In the genomic region with DNA sequence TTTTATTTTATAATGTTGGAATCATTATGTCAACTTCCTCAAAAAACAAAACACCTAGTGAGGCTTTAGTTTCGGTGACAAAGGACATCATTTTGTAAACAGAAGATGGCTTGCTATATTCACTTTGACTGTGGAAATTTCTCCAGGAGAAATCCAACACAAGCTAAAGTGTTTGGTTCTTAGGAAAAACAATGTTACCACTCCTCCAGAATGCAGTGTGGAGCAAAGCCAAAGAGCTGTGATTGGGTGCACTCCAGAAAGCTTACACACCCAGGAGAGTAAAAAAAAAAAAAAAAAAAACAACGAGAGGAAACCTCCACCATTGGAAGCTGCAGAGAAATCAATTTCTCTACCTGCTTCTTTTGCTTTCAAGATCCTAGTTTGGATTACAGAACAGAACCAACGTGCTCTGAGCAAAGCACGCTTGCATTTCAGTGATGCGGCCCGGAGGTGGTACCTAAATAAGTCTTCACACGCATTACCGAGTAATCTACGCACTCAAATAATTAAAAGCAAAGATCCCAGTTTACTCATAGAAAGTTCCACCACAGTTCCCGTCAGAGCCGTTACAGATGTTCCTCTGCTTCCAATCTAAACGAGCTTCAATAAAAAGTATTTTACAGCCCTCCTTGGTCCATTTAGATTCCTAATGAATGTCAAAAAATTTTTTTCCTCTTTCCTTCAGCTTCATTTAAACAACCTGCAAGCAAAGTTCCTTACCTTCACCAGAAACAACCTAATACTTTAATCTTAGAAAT, we compare ENCODE assay signal across 28 mouse cellular contexts.
DNase-seq lines count a peak whose midpoint lies in the region; ATAC-seq lines count a peak whose summit lies in the region.
"Had no signal": no experiment of that assay in that cellular context is flagged by ENCODE, and none has a peak within 500 bp of the region (broad histone marks: within the 10 kb centered on the region; RNA-seq: fewer than 3 reads in every experiment).

No protein-coding gene starts in this region.

- no peaks in the 10 kb centered on the region for H3K36me3 ChIP-seq in limb, embryonic 12.5 days
- H3K36me3 ChIP-seq in limb, embryonic 10.5 days: no peaks in the 10 kb centered on the region
- H3K36me3 ChIP-seq in limb, embryonic 13.5 days: no peaks in the 10 kb centered on the region
- H3K36me3 ChIP-seq: embryonic facial prominence, embryonic 10.5 days; embryonic facial prominence, embryonic 13.5 days; forebrain, embryonic 12.5 days; hindbrain, embryonic 10.5 days; hindbrain, embryonic 13.5 days; intestine, embryonic 15.5 days had no signal

- intact Hi-C loops in heart, postnatal 10 days (cut with DNase I): no loop called here

- no peak overlapping the region for H3K4me3 ChIP-seq in limb, embryonic 12.5 days (replicated peaks)
- no peak overlapping the region for H3K4me3 ChIP-seq in limb, embryonic 10.5 days
- peak overlapping the region; percentile 15 for H3K4me3 ChIP-seq in limb, embryonic 13.5 days
- H3K4me3 ChIP-seq: embryonic facial prominence, embryonic 10.5 days; embryonic facial prominence, embryonic 13.5 days; erythroblast, embryonic 14.5 days; forebrain, embryonic 12.5 days; gastrocnemius, adult 2 months; hindbrain, embryonic 10.5 days; hindbrain, embryonic 13.5 days; intestine, embryonic 15.5 days had no signal

- ATAC-seq in limb, embryonic 12.5 days (ENCODE audit: insufficient number of reproducible peaks, insufficient read depth, low FRiP score, low TSS enrichment, low read depth): no peak; the same call in 1 of the 2 replicates
- ATAC-seq in limb, embryonic 13.5 days (ENCODE audit: low FRiP score, low read depth): peak; percentile 57; the same call in 1 of the 2 replicates
- ATAC-seq: activated CD4-positive, CD25-positive, alpha-beta regulatory T cell, adult 4 months; forebrain, embryonic 16.5 days; hindbrain, embryonic 16.5 days; intestine, embryonic 15.5 days had no signal

- H3K9ac ChIP-seq in limb, embryonic 12.5 days (replicated peaks): no peak overlapping the region
- H3K9ac ChIP-seq in limb, embryonic 13.5 days: no peak overlapping the region
- H3K9ac ChIP-seq: embryonic facial prominence, embryonic 13.5 days; forebrain, embryonic 12.5 days; hindbrain, embryonic 13.5 days; intestine, embryonic 15.5 days had no signal

- no peaks in the 10 kb centered on the region for H3K9me3 ChIP-seq in limb, embryonic 12.5 days
- H3K9me3 ChIP-seq in limb, embryonic 10.5 days (replicated peaks): no peaks in the 10 kb centered on the region
- no peaks in the 10 kb centered on the region for H3K9me3 ChIP-seq in limb, embryonic 13.5 days
- H3K9me3 ChIP-seq: embryonic facial prominence, embryonic 10.5 days; embryonic facial prominence, embryonic 13.5 days; forebrain, embryonic 12.5 days; hindbrain, embryonic 10.5 days; hindbrain, embryonic 13.5 days; intestine, embryonic 15.5 days had no signal

- H3K4me2 ChIP-seq in limb, embryonic 12.5 days: peak overlapping the region; percentile 43
- H3K4me2 ChIP-seq in limb, embryonic 13.5 days (replicated peaks): peak overlapping the region; percentile 53
- H3K4me2 ChIP-seq: embryonic facial prominence, embryonic 13.5 days; forebrain, embryonic 12.5 days; heart, embryonic 11.5 days; hindbrain, embryonic 13.5 days; intestine, embryonic 15.5 days had no signal

- peaks cover 6% of the 10 kb centered on the region; the same call in 1 of the 2 replicates for H3K4me1 ChIP-seq in limb, embryonic 12.5 days (replicated peaks)
- no peaks in the 10 kb centered on the region for H3K4me1 ChIP-seq in limb, embryonic 10.5 days
- H3K4me1 ChIP-seq in limb, embryonic 13.5 days: peaks cover 7% of the 10 kb centered on the region; the same call in 1 of the 2 replicates
- H3K4me1 ChIP-seq: embryonic facial prominence, embryonic 10.5 days; embryonic facial prominence, embryonic 13.5 days; hindbrain, embryonic 10.5 days; intestine, embryonic 15.5 days had no signal

- no peak overlapping the region for H3K27ac ChIP-seq in limb, embryonic 12.5 days
- no peak overlapping the region for H3K27ac ChIP-seq in limb, embryonic 10.5 days
- H3K27ac ChIP-seq in limb, embryonic 13.5 days: no peak overlapping the region
- H3K27ac ChIP-seq: embryonic facial prominence, embryonic 10.5 days; embryonic facial prominence, embryonic 13.5 days; forebrain, embryonic 12.5 days; gastrocnemius, adult 2 months; hindbrain, embryonic 10.5 days; hindbrain, embryonic 13.5 days; intestine, embryonic 15.5 days had no signal

- WGBS in limb, embryonic 12.5 days: 43% methylated on average over 12 of the region's 12 CpGs
- WGBS in limb, embryonic 10.5 days: 73% methylated on average over 12 of the region's 12 CpGs
- 25% methylated on average over 12 of the region's 12 CpGs for WGBS in limb, embryonic 13.5 days

- H3K27me3 ChIP-seq in limb, embryonic 12.5 days: no peaks in the 10 kb centered on the region
- no peaks in the 10 kb centered on the region for H3K27me3 ChIP-seq in limb, embryonic 10.5 days (ENCODE audit: low read depth, poor library complexity, severe bottlenecking)
- H3K27me3 ChIP-seq in limb, embryonic 13.5 days: peaks cover 13% of the 10 kb centered on the region
- H3K27me3 ChIP-seq: embryonic facial prominence, embryonic 13.5 days; forebrain, embryonic 12.5 days; hindbrain, embryonic 13.5 days; intestine, embryonic 15.5 days had no signal

- DNase-seq in cerebellum, postnatal 10 days: peak; percentile 23 to 47
- no peak for DNase-seq in cerebellum, adult 9-10 months
- DNase-seq in limb, embryonic 10.5 days (ENCODE audit: low spot score): no peak
- no peak for DNase-seq in heart, postnatal 10 days
- no peak for DNase-seq in urinary bladder, postnatal 25 days (ENCODE audit: low spot score)
- DNase-seq in layer of hippocampus, postnatal 14 days (ENCODE audit: low spot score in 2 of 2): no peak
- DNase-seq: adrenal gland, postnatal 10 days; adrenal gland, postnatal 36 days; cerebellum, adult 11-12 months; cerebellum, adult 8-10 months; cerebellum, postnatal 25 days; gastrocnemius, adult 2 months; gastrocnemius, postnatal 14 days; heart, adult 11 months; heart, postnatal 36 days had no signal

Comparison
In these comparisons a context has a peak if more than half of its experiments do, and no peak if none do; other contexts are left out.
1. DNase-seq: peak in cerebellum, postnatal 10 days (2 of 2); none in cerebellum, adult 9-10 months (single experiment), limb, embryonic 10.5 days (single experiment), heart, postnatal 10 days (0 of 2), urinary bladder, postnatal 25 days (single experiment) and layer of hippocampus, postnatal 14 days (0 of 2).